Mouse (Mus musculus): ENCODE data around the gene D430042O09Rik.

GRCm38 (mm10) chr7:125690516-125690915 lies 17.2 kb upstream of the D430042O09Rik start:
- TF ChIP-seq CTCF (IDR thresholded peaks at IDR 0.05; ENCODE audit: low read depth) (no peak), EP300 (IDR thresholded peaks at IDR 0.05; ENCODE audit: low read depth) (no peak)
